Mouse (Mus musculus) stomach, postnatal 0 days (tissue): ENCODE measurements around the gene Slc13a3. TPM values are rescaled to one million over a fixed set of nuclear protein-coding genes. Genes with fewer than 3 reads are reported as not detected.

Experiments used
- ATAC-seq: fragments of 200-750 bp; cut with Nextera tagmentation; 2 replicates; pipeline ENCODE4 v1.8.0; 2017; ENCODE audit not compliant: low FRiP score, low TSS enrichment
- DNase-seq: peaks from one replicate; pipeline ENCODE4 v3.0.0-alpha.2; 2016; ENCODE audit warnings: low spot score
- H3K27ac ChIP-seq: fragments of 300-500 bp; sonication (generic); replicated peaks from 2 replicates; pipeline ENCODE4 v1.5.1; 2014; ENCODE audit warnings: mild to moderate bottlenecking, control low read depth
- H3K27me3 ChIP-seq: fragments of 300-500 bp; sonication (generic); 2 replicates; pipeline ENCODE4 v1.6.1; 2014; ENCODE audit warnings: low read length; ENCODE audit not compliant: control insufficient read depth, insufficient read depth
- H3K36me3 ChIP-seq: fragments of 300-500 bp; sonication (generic); 2 replicates; pipeline ENCODE4 v1.6.1; 2014; ENCODE audit warnings: low read length, mixed read lengths; ENCODE audit not compliant: control insufficient read depth, insufficient read depth
- H3K4me1 ChIP-seq: fragments of 300-500 bp; sonication (generic); replicated peaks from 2 replicates; pipeline ENCODE4 v1.6.1; 2014; ENCODE audit warnings: antibody characterized with exemption; ENCODE audit not compliant: control insufficient read depth, insufficient read depth
- H3K4me2 ChIP-seq: fragments of 300-500 bp; sonication (generic); replicated peaks from 2 replicates; pipeline ENCODE4 v1.6.1; 2014; ENCODE audit warnings: low read depth, mild to moderate bottlenecking, control low read depth, moderate library complexity
- H3K4me3 ChIP-seq: fragments of 300-500 bp; sonication (generic); 2 replicates; pipeline ENCODE4 v1.5.1; 2014; ENCODE audit warnings: low read depth, low read length, control low read depth
- H3K9ac ChIP-seq: fragments of 300-500 bp; sonication (generic); 2 replicates; pipeline ENCODE4 v1.6.1; 2014; ENCODE audit warnings: mild to moderate bottlenecking, low read length, control low read depth, mixed read lengths
- H3K9me3 ChIP-seq: fragments of 300-500 bp; sonication (generic); 2 replicates; pipeline ENCODE4 v1.6.1; 2016; ENCODE audit warnings: low read length; ENCODE audit not compliant: control insufficient read depth
- CTCF ChIP-seq: IDR thresholded peaks from 2 replicates; pipeline ENCODE4 v1.5.1; 2016; ENCODE audit warnings: antibody characterized with exemption, low read depth, mild to moderate bottlenecking, moderate library complexity
- EP300 ChIP-seq: optimal IDR thresholded peaks from 2 replicates; pipeline ENCODE3; 2016; ENCODE audit warnings: antibody characterized with exemption
- WGBS: fragments of 180-500 bp; shearing (Covaris S2); extraction: QIAGEN DNeasy Blood & Tissue Kit; methylation state at CpG from one replicate; pipeline ENCODE4 v1.1.7; 2014; 5-methylcytosine and 5-hydroxymethylcytosine counted together
- polyA plus RNA-seq: library from polyadenylated mRNA; unstranded; fragments of >200 nt; fragmentation: Nextera tagmentation; extraction: Ambion mirVana; gene quantifications from 2 replicates; pipeline ENCODE4 v1.2.1, GENCODE M21; 2015

Slc13a3 gene
- polyA plus RNA-seq, 1 experiment from 2014 or later, result 0.34 TPM

- DNase-seq (no peak), ATAC-seq (no peak)
- Histone ChIP-seq H3K4me2 (no peak overlapping the region), H3K9me3 (no peaks in the 10 kb centered on the region), H3K4me1 (no peaks in the 10 kb centered on the region), H3K27me3 (no peaks in the 10 kb centered on the region), H3K36me3 (peaks cover 4% of the 10 kb centered on the region; the same call in 1 of the 2 replicates), H3K4me3 (no peak overlapping the region), H3K27ac (no peak overlapping the region), H3K9ac (no peak overlapping the region)
- 57% methylated on average over 6 of the region's 6 CpGs for WGBS
- TF ChIP-seq EP300, result no peak
- TF ChIP-seq CTCF, result no peak
Measured at GRCm38 (mm10) chr2:165389299-165389952, 83.6 kb downstream of the Slc13a3 start.

- DNase-seq (peak; percentile 93), ATAC-seq (peak; percentile 93)
- Histone ChIP-seq H3K36me3 (peaks cover 6% of the 10 kb centered on the region; the same call in 1 of the 2 replicates), H3K27ac (peak within 1 kb of the TSS; percentile 31), H3K9me3 (no peaks in the 10 kb centered on the region), H3K27me3 (no peaks in the 10 kb centered on the region), H3K9ac (peak within 1 kb of the TSS; percentile 77), H3K4me2 (peak within 1 kb of the TSS; percentile 62), H3K4me3 (peak within 1 kb of the TSS; percentile 64), H3K4me1 (no peaks in the 10 kb centered on the region)
- under 1% methylated on average over 39 of the region's 40 CpGs for WGBS
- no peak for TF ChIP-seq CTCF
Measured at GRCm38 (mm10) chr2:165387844-165388495, 85.1 kb downstream of the Slc13a3 start, which contains the start of gene Zfp334. Gene Zfp334, minus strand, starts transcription at chr2:165388259.

GRCm38 (mm10) chr2:165387370-165387769 is 85.7 kb downstream of the Slc13a3 start:
- WGBS, result 5% methylated on average over 4 of the region's 4 CpGs
- Histone ChIP-seq H3K36me3 (peaks cover 12% of the 10 kb centered on the region), H3K4me3 (peak overlapping the region; percentile 64), H3K27ac (peak overlapping the region; percentile 31; the same call in 1 of the 2 replicates), H3K4me1 (no peaks in the 10 kb centered on the region), H3K27me3 (no peaks in the 10 kb centered on the region), H3K9me3 (no peaks in the 10 kb centered on the region), H3K9ac (peak overlapping the region; percentile 77), H3K4me2 (peak overlapping the region; percentile 62)
- ATAC-seq (no peak), DNase-seq (no peak)
- TF ChIP-seq CTCF (no peak), EP300 (no peak)

- Histone ChIP-seq H3K4me3 (no peak overlapping the region), H3K27me3 (no peaks in the 10 kb centered on the region), H3K36me3 (peaks cover 42% of the 10 kb centered on the region), H3K9ac (no peak overlapping the region), H3K4me2 (no peak overlapping the region), H3K27ac (no peak overlapping the region), H3K9me3 (0 out of 2 replicates have a peak, but pooled peaks cover 6% of the 10 kb centered on the region), H3K4me1 (no peaks in the 10 kb centered on the region)
- ATAC-seq (no peak), DNase-seq (no peak)
- TF ChIP-seq CTCF, result no peak
- no peak for TF ChIP-seq EP300
- 96% methylated on average over 25 of the region's 25 CpGs for WGBS
Measured at GRCm38 (mm10) chr2:165380050-165380449, 93.0 kb downstream of the Slc13a3 start.

- DNase-seq, result no peak
Measured at GRCm38 (mm10) chr2:165376001-165376400, 97.0 kb downstream of the Slc13a3 start.

GRCm38 (mm10) chr2:165375478-165375877 is 97.6 kb downstream of the Slc13a3 start:
- no peak for ATAC-seq
- Histone ChIP-seq H3K4me1 (no peaks in the 10 kb centered on the region), H3K4me3 (no peak overlapping the region), H3K9ac (no peak overlapping the region), H3K27ac (no peak overlapping the region), H3K36me3 (peaks cover 15% of the 10 kb centered on the region), H3K4me2 (no peak overlapping the region), H3K9me3 (no peaks in the 10 kb centered on the region), H3K27me3 (no peaks in the 10 kb centered on the region)
- WGBS, result 86% methylated on average over 5 of the region's 5 CpGs
- TF ChIP-seq CTCF (no peak), EP300 (no peak)
- no peak for DNase-seq

More at GRCm38 (mm10) chr2:165376001-165376400, 97.0 kb downstream of the Slc13a3 start:
- no peak overlapping the region for H3K4me3 ChIP-seq
- WGBS, result 71% methylated on average over 4 of the region's 4 CpGs
- H3K9me3 ChIP-seq, result 0 out of 2 replicates have a peak, but pooled peaks cover 2% of the 10 kb centered on the region
- H3K27ac ChIP-seq, result no peak overlapping the region
- no peak for ATAC-seq
- peaks cover 20% of the 10 kb centered on the region for H3K36me3 ChIP-seq
- no peak for TF ChIP-seq CTCF
- TF ChIP-seq EP300, result no peak
- H3K9ac ChIP-seq, result no peak overlapping the region
- no peaks in the 10 kb centered on the region for H3K4me1 ChIP-seq
- H3K27me3 ChIP-seq, result no peaks in the 10 kb centered on the region
- no peak overlapping the region for H3K4me2 ChIP-seq
